In the genomic region with DNA sequence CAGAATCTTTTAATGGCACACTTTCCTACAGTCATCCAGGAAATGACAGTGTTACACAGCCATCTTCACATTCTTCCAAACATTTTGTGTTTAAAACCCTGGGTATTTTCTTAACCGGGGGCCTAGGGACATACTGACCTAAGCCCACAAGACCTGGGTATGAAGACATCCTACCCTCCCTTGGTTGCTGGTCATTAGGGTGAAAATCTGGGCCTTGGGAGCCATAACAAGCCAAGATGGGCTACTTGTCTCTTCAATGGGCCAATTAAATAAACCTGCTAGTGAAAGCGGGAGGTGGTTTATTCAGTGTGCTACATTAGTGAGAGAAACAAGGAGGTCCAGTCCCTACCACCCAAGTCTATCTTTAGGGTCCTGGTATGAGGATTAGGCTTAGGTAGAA, we compare ENCODE assay signal across 17 mouse cellular contexts. TPM values are rescaled to one million over a fixed set of nuclear protein-coding genes. Genes with fewer than 3 reads are reported as not detected.
"Had no signal": no experiment of that assay in that cellular context is flagged by ENCODE, and none has a peak within 500 bp of the region (broad histone marks: within the 10 kb centered on the region; RNA-seq: fewer than 3 reads in every experiment).

No protein-coding gene starts in this region.

- DNase-seq: kidney, postnatal 25 days; right cerebral cortex, adult 18-20 months; right cerebral cortex, postnatal 25 days; thymus, postnatal 36 days had no signal

- H3K27me3 ChIP-seq: liver, embryonic 12.5 days; midbrain, embryonic 12.5 days had no signal

- H3K9me3 ChIP-seq: limb, embryonic 15.5 days; liver, embryonic 12.5 days; midbrain, embryonic 12.5 days had no signal

- ATAC-seq: liver, embryonic 12.5 days; midbrain, embryonic 16.5 days had no signal

- H3K9ac ChIP-seq: limb, embryonic 15.5 days; liver, embryonic 12.5 days; midbrain, embryonic 12.5 days had no signal

- H3K4me3 ChIP-seq: left cerebral cortex, adult 2 months; limb, embryonic 15.5 days; midbrain, embryonic 12.5 days had no signal

- H3K27ac ChIP-seq: left cerebral cortex, adult 2 months; limb, embryonic 15.5 days; liver, embryonic 12.5 days; midbrain, embryonic 12.5 days had no signal

- H3K36me3 ChIP-seq: limb, embryonic 15.5 days; liver, embryonic 12.5 days; midbrain, embryonic 12.5 days had no signal

- H3K4me1 ChIP-seq: midbrain, embryonic 12.5 days had no signal

RNA-seq across cellular contexts. Expression of a gene that starts 31.8 kb away (rescaled TPM):
- total RNA-seq: layer of hippocampus, postnatal 25 days; left cerebral cortex, adult 2 months; left cerebral cortex, postnatal 14 days; megakaryocyte, adult 5-6 weeks had no signal
- polyA plus RNA-seq: kidney, embryonic 14.5 days; liver, embryonic 12.5 days; lung, embryonic 16.5 days; small intestine, adult 2 months; stomach, embryonic 16.5 days had no signal

RNA-seq across cellular contexts. Expression of a gene that starts 43.8 kb away (rescaled TPM):
- total RNA-seq: layer of hippocampus, postnatal 25 days; left cerebral cortex, adult 2 months; left cerebral cortex, postnatal 14 days had no signal
- polyA plus RNA-seq: liver, embryonic 12.5 days; lung, embryonic 16.5 days; midbrain, embryonic 12.5 days; midbrain, embryonic 16.5 days; neural tube, embryonic 14.5 days had no signal
